Mouse (Mus musculus): ENCODE measurements around the gene Golm1.
"Not testable (repeated sequence)": the region's sequence is repeated elsewhere in the genome, so short reads cannot be mapped to it uniquely, and the experiment has no call there.

Golm1 gene

DNA sequence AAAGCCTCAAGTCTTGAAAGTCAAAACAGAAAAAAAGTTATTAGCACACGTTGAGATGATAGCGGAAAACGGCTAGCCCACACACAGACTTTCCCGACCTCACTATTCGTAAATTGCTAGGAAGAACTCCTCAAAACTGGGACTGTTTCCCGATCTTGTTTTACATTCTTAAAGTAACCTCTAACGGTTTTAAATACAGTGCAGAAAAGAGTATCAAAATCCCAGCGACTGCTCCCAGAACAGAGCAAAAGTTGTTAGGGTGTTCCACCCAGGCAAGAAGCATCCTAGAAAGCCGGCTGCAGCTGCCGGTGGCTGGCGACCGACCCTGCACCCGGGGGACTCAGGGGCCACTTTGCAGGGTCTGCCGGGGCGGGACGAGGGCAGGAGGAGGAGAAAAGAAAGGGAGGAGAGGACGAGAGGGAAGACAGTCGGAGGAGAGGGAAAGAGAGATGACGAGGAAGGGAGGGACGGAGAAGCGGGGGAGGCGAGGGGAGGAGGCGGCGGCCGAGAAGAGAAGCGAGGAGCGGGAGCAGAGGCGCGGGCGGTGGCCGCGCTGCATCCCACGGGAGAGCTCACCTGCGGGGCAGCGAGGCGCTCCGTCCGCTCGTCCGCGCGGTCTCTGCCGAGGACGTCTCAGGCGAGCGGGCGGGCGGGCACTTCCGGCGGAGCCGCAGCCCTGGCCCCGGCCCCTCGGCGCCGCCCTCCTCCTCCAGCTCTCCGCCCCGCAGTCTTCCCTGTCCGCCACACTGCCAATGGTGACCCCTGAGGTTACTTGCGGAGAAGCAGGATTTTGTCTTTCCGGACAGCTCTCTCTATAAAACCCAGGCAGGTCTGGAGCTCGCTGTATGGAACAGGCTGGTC lies at the start of gene Golm1:
TSS of gene Golm1 (minus strand) at position 661 of the 861 bp plus-strand sequence.
- peak; percentile 34 to 59 for DNase-seq (ENCODE audit: low spot score in 2 of 2)

DNA sequence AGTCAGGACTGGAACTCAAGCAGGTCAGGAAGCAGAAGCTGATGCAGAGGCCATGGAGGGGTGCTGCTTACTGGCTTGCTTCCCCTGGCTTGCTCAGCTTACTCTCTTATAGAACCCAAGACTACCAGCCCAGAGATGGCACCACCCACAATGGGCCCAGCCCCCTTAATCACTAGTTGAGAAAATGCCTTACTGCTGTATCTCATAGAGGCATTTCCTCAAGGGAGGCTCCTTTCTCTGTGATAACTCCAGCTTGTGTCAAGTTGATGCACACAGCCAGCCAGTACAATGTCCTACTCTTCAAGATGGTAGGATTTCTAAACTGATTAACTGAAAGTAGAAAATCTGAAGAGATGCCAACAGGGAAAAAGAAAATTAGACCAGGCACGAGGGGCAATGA lies 46.5 kb upstream of the Golm1 start:
- DNase-seq (ENCODE audit: low spot score in 2 of 2), result not testable (repeated sequence)

DNA sequence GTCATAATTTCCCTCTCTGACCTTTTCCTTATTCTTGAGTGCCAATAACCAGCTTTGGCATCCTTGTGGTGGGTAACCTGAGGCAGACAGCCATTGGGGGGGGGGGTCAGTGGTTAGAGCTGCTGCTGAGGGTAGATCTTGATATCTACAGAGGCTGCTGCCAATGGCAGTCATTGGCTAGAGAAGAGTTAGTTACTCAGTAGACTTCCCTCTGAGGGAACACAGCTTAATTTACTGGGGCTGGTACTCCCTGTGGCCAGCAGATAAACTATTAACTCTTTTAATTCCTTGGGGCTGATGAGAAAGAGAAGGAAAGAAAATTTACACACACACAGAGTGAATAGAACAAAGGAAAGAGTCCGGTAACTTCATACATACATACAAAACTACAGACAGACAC lies 43.9 kb upstream of the Golm1 start:
- no peak for DNase-seq (ENCODE audit: low spot score in 2 of 2)

DNA sequence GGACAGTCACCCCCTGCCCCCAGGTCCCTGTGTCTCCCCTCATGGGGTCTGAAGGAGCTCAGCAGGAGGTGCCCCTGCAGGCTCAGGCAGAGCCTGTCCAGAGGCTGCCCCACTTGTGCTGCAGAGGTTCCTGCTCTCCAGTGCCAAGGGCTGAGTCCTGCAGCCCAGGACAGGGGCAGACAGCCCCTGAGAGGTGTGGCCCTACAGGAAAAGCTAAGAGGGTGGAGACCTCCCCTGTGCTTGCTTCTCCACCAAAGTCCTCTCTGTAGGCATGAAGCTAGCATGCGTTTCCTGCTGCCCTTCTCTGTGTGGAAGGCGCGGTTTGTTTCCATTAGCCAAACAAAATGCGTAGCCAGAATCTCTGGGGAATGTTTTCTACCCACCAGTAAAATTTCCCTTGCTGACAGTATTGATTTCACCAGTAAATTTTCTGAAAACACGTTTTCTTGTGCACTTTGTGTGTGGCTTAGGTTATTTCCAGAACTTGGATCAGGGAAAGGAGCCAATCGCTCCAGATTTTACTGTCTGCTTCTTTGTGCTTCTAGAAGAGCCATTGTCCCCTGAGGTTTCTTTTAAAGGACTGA lies 43.3 kb upstream of the Golm1 start:
- DNase-seq (ENCODE audit: low spot score in 2 of 2), result not testable (repeated sequence)

DNA sequence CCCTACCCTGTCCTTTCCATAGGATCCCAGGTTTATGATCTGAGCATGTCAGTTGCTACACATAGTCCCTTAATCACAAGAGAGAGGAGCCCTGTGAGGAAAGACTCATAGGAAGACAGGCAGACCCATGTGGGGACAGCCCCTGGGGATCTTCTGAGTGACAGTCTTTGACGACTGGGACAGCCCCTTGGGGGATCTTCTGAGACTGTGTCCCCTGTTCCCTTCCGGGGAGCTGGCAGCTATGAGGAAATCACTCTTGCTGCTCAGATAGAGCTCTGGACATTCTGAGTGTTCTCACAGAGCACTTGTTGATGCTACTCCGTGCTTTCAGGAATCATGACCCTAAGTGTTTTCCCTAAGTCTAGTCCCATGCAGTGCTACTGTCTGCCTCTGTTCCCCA lies 38.1 kb upstream of the Golm1 start:
- no peak for DNase-seq (ENCODE audit: low spot score in 2 of 2)

DNA sequence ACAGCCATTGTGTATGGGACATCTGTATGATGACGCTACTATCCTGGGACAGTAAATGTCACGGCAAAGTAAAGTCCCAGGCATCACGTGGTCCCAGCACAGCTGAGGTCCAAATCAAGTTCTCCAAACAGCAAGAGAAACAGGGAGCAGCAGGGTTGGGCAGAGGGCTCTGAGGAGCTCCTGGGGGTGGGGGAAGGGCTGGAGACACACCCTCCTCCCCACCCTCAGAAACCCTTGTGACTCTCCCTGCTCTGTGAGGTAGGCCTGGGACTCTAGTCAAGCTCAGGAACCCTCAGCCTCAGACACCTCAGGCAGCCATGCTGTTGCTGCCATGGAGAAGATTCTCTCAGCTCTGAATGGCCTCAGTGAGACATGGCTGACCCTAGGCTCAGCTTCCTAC lies 36.4 kb upstream of the Golm1 start, which contains the start of gene Spata31d1b:
TSS of gene Spata31d1b (plus strand) at position 301 of the 400 bp plus-strand sequence.
- not testable (repeated sequence) for DNase-seq (ENCODE audit: low spot score in 2 of 2)

DNA sequence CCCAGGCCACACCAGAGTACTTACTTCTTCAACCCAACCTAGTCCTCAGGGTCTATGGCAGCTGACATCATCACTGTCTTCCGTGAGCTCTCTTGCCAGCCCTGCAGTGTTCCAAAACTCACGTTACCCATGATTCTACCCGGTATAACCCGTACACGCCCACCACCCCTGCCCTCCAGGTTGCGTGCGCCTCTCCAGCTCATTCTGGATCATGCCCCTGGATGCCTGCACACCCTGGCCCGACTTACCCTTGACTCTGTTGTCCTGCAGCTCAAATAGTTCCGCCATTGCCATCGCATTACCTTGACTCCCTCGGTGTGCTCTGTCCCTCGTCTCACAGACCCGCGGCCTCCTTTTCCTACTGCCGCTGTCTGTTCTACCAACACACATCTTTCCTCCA lies 34.6 kb upstream of the Golm1 start, which contains the start of gene Spata31d1a:
TSS of gene Spata31d1a (minus strand) at position 101 of the 400 bp plus-strand sequence.
- DNase-seq (ENCODE audit: low spot score in 2 of 2), result no peak

DNA sequence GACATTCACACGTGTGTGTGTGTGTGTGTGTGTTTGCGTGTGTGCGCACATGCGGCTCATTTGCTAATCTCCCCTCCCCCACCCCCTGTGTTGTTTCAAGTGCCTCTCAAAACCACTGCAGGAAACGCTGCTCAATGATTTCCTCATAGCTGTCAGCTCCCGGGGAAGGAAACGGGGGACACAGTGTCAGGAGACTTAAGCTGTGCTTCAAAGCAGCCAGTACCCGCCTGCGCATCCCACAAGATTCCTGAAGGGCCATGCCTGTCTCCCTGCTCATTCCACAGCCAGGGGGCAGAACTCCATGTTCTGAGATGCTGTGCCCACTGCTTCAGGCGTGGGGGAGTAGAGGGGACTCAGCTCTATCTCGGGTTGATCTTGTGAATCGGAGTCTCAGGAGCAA lies 29.0 kb upstream of the Golm1 start:
- DNase-seq (ENCODE audit: low spot score in 2 of 2), result no peak

DNA sequence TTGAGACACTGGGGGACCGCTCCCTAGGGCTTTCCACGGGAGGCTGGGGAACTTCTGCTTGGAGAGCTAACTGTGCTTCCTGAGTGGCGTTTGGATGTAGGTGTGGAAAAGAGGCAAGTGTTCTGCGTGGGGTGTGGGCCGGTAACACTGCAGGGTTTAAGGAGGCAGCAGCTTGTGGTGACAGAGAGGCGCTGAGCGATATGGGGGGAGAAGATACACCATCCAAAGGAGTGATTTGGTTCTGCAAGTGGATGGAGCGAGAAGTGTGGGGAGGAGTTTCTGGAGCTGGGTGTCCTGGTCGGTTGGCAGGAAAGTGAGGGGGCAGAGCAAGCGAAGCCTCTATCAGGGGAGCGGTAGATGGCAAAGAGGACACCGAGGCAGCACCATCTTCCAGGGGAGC lies 27.9 kb upstream of the Golm1 start:
- no peak for DNase-seq (ENCODE audit: low spot score in 2 of 2)

DNA sequence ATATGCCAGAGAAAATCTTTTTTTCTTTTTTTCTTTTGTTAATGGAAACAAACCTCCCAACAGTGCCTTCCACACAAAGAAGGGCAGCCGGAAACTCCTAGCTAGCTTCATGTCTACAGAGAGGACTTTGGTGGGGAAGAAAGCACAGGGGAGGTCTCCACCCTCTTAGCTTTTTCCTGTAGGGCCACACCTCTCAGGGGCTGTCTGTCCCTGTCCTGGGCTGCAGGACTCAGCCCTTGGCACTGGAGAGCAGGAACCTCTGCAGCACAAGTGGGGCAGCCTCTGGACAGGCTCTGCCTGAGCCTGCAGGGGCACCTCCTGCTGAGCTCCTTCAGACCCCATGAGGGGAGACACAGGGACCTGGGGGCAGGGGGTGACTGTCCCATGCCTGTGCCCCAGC lies 24.5 kb upstream of the Golm1 start:
- not testable (repeated sequence) for DNase-seq (ENCODE audit: low spot score in 2 of 2)

DNA sequence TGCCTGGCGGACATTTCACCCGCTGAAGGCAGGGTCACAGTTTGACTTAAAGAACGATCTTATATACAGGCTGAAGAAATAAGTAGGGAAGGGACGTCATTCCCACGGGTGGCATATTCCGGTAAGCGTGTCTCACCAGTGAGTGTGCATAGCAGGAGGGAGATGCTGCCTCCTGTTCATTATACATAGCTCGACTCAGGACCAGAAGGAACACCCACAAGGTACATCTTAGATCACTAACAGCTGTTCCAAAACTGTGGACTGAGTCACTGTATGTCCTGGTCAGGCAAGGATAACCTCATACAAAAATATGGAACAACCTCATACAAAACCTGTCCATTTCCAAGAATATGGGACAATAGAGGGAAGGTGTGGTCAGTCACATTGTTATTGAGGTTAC lies 23.5 kb upstream of the Golm1 start:
- no peak for DNase-seq (ENCODE audit: low spot score in 2 of 2)

DNA sequence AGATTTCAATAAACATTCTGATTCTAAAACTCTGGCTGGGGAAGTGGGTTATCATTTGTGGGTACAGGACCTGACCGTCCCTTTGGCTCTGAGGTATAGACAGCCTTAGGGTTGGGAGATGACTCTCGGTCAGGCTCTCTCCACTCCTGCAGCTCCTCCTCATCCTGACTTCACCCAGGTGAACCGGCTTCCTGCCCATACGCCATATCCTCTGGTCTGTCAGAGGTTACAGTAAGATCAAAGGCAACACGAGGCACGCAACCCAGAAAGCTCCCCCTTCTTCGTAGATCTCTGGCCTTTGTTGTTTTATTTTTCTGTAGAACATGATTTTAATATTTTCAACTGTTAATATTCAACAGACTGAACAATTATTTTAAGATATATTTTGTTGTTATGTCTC lies 20.2 kb upstream of the Golm1 start:
- no peak for DNase-seq (ENCODE audit: low spot score in 2 of 2)

DNA sequence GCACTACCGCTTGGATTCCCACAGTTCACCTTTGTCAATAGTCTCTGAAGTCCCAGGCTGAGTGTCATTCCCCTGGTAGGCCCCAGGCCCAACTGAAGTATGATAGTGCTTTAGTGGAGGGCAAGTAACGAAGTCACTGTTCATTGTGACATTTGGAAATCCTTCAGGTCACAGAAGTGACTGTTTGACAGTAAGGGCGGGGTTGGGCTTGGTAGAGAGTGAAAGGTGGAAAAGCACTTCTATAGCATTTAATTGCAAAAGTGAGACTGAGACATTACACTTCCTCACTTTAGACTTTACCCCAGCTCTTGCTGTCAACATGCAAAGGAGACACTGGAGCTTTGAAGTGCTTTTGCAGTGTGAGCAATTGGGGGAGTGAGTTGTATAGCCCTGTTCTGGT lies 18.4 kb upstream of the Golm1 start, which contains the start of gene 4921517D22Rik:
TSS of gene 4921517D22Rik (minus strand) at position 101 of the 400 bp plus-strand sequence.
- DNase-seq (ENCODE audit: low spot score in 2 of 2), result no peak

DNA sequence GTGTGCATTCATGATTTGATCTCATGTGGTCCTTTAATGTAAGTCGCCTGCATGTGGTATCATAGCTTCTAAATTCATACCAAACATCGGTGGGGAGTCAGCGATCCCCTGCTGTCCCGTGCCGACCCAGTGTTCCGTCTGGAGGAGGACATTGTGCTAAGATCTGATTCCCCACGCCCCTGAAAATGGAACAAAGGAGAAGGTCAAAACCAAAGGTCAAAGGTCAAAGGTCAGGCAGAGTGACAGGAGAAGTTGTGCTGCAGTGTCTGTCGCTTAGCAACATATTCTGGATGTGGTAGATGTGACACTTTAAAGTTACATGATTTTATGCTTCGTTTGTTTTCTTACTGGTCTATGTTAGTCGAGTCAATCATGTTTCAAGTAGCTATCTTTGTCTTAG lies 15.9 kb upstream of the Golm1 start:
- DNase-seq (ENCODE audit: low spot score in 2 of 2), result no peak

DNA sequence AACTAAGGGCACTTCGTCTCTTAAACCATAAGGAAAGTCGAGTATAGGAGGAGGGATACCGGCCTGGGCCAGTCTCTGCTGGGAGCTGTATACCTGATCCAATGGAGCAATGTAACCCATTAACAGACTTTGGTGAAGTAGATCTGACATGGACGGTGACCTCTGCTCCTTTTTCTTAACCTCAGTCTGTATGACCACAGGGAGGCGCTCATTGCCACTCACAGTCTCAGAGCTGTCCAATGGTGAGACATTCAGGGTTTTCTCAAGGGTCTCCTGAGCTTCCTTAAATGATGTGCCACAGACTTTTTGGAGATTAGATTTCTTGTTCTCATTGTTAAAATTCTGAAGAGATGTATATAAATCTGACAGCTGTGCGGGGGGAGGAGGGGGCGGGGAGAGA lies 15.0 kb upstream of the Golm1 start:
- DNase-seq (ENCODE audit: low spot score in 2 of 2), result no peak

DNA sequence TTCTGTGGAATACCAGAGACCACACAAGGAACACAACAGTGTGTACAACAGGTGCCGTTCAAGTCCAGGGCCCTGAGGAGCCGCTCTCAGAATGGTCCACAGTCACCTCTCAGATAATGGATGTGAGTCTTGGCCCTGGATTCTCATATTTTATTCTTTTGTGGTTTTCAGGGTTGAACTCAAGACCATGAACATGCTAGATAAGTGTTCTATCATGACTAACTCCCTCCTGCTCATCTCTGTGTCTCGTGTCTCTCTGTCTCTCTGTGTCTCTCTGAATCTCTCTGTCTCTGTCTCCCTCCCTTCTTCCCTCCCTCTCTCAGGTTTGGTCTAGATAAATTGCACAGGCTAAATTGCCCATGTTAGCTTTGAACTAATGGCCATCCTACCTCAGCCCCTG lies 14.2 kb upstream of the Golm1 start:
- DNase-seq (ENCODE audit: low spot score in 2 of 2), result no peak

DNA sequence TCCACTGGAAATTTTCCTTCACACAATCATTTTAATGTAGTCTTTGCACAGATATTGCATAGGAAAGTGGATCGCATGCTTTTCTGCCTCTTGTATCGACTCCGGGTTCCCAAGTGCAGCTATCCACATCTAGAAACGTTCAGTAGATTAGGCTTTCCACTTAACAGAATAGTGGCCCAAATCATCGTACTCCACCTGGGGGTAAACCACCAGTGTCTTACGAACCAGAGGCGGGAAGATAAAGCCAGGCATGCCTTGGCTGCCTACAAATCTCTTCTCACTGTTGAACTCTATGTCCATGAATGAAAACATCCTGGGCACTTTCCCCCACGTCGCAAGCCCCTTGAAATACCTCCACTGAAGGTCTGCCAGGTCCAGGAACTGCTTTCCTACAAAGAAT lies 13.7 kb upstream of the Golm1 start:
- DNase-seq (ENCODE audit: low spot score in 2 of 2), result no peak

DNA sequence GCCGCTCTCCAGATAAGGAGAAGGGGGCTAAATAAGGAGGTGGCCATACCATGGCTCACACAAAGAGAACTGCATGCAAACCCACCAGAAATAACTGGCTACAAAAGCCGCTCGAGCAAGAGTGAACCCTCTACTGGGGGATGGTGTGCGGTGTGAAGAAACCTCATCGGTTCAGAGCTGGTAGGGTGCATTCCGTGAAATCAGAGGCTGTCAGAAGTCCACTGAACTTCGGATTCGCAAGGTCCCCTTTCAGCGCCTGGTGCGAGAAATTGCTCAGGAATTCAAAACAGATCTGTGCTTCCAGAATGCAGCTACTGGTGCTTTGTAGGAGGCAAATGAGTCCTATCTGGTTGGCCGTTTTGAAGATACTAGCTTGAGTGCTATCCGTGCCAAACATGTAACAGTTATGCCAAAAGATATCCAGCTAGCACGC lies 12.7 kb upstream of the Golm1 start:
- peak in 1 of 2 experiments; percentile 30 for DNase-seq (ENCODE audit: low spot score in 2 of 2)

DNA sequence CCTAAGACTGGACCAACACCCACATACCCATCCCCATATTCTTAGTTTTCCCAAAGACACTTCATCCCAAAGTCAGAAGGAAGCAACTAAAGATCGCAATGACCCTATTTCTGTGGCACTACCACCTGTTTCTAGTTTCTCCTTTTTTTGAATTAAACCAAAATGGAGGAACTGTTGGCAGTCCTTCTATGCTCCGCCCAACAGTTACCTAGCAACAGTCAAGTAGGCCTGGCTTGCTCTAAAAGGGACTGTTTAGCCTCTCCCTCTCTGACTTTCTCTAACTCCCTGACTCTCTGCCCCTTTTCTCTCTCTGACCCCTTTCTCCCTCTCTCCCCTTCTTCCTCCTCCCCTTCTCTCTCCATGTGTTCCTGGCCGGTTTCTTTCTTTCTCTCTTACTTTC lies 9.6 kb upstream of the Golm1 start:
- DNase-seq (ENCODE audit: low spot score in 2 of 2), result no peak

DNA sequence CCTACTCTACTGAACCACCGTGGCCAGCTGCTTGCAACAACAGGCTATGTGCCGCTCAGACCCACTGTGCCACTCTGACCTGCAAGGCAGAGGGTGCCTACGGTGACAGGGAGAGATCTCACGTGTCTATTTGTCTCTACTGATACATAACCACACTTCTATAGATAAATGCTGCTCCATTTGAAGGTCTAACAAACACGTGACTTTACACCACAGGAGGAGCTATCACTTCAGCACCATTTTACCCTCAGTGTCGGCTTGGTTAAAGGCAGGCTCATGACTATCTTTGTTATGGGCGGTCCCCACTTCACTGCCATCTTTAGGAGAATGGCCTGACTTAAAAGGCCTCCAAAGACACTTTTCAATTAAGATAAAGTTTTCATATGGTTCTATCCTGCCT lies 7.0 kb upstream of the Golm1 start:
- no peak for DNase-seq (ENCODE audit: low spot score in 2 of 2)

DNA sequence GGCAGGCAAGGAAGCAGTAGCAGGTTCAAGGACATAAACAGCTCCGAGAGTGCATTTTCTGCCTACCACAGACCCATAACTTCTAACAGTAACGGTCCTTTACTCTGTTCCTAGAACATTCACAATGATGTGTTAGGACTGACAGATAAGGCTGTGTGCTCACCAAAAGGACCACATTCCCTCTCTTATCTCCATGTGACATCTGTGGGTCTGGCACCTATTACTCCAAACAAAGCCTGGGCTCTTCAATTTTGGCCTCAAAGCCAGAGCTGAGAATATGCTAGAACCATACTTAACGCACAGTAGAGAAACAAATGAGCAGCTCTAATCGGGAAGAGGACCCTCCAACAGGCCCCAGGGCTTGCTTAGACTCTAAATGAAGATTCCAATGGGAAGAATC lies 4.3 kb upstream of the Golm1 start:
- no peak for DNase-seq (ENCODE audit: low spot score in 2 of 2)

DNA sequence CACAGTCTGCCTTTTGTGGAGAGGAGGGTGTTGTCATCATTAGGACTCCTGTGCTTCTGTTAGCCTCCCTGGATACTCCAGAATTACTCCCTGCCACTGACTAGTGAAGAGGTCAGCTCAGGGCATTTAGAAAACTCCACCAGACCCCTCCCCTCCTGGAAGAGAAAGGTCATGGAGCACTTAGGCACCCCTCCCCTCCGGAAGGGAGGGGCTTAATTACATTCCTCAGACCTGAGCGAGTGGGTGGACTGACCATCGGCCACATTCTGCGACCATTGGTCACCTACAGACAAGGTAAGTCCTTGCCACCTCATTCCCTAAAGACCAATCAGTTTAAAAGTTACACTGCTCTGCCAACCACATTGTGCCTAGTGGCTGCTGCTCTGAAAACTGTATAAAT lies 3.7 kb upstream of the Golm1 start:
- DNase-seq (ENCODE audit: low spot score in 2 of 2), result no peak
